Mouse (Mus musculus) small intestine, adult 2 months (tissue): Measurements from ENCODE around the gene Serpina3k. TPM values are rescaled to one million over a fixed set of nuclear protein-coding genes. Genes with fewer than 3 reads are reported as not detected.
"Not testable (repeated sequence)": the region's sequence is repeated elsewhere in the genome, so short reads cannot be mapped to it uniquely, and the experiment has no call there.

Source experiments
- H3K27ac ChIP-seq: fragments of 200-500 bp; 2 replicates; pipeline ENCODE4 v1.5.1; 2012; ENCODE audit warnings: low read depth, low read length, control low read depth, inconsistent platforms; ENCODE audit not compliant: insufficient read depth
- H3K27me3 ChIP-seq: fragments of 200-500 bp; 2 replicates; pipeline ENCODE4 v1.6.1; 2012; ENCODE audit warnings: mild to moderate bottlenecking, moderate library complexity, low read length, inconsistent platforms; ENCODE audit not compliant: control insufficient read depth, insufficient read depth
- H3K36me3 ChIP-seq: fragments of 200-500 bp; 2 replicates; pipeline ENCODE4 v1.6.1; 2012; ENCODE audit warnings: mild to moderate bottlenecking, low read length, control low read depth, inconsistent platforms; ENCODE audit not compliant: control insufficient read depth, insufficient read depth
- H3K4me1 ChIP-seq: fragments of 200-500 bp; 2 replicates; pipeline ENCODE4 v1.6.1; 2012; ENCODE audit warnings: low read length, inconsistent platforms, mixed read lengths; ENCODE audit not compliant: control insufficient read depth, insufficient read depth, insufficient read length
- H3K4me3 ChIP-seq: fragments of 200-500 bp; 2 replicates; pipeline ENCODE4 v1.5.1; 2012; ENCODE audit warnings: low read depth, mild to moderate bottlenecking, control low read depth, inconsistent platforms, low read length, moderate library complexity
- CTCF ChIP-seq: fragments of 200-500 bp; IDR thresholded peaks from 2 replicates; pipeline ENCODE4 v1.5.1; 2012; ENCODE audit warnings: low read depth, mild to moderate bottlenecking, control low read depth, inconsistent platforms, low read length, moderate library complexity, mixed read lengths; ENCODE audit not compliant: insufficient replicate concordance, insufficient read length; ENCODE audit errors: extremely low read depth
- POLR2A ChIP-seq: fragments of 200-500 bp; IDR thresholded peaks from 2 replicates; pipeline ENCODE4 v1.6.1; 2012; ENCODE audit warnings: low read depth, mild to moderate bottlenecking, control low read depth, inconsistent platforms, low read length, moderate library complexity
- WGBS: fragments of 180-500 bp; shearing (Covaris S2); methylation state at CpG from one replicate; pipeline ENCODE4 v1.1.7; 2018; 5-methylcytosine and 5-hydroxymethylcytosine counted together
- polyA plus RNA-seq: library from polyadenylated mRNA; depleted of rRNA; stranded (reverse); fragments of >200 nt; gene quantifications from 2 replicates; pipeline ENCODE4 v1.2.3, GENCODE M21; 2012; rRNA removed

Gene Serpina3k
- polyA plus RNA-seq, 1 experiment, result not detected

- 95% methylated on average over 11 of the region's 11 CpGs for WGBS
- Histone ChIP-seq H3K36me3 (no peaks in the 10 kb centered on the region), H3K4me1 (no peaks in the 10 kb centered on the region), H3K27me3 (no peaks in the 10 kb centered on the region), H3K27ac (no peak overlapping the region), H3K4me3 (no peak overlapping the region)
- TF ChIP-seq POLR2A (no peak), CTCF (no peak)
Observed at GRCm38 (mm10) chr12:104379856-104380255, 41.6 kb downstream of the Serpina3k start.

GRCm38 (mm10) chr12:104381071-104381604, 42.9 kb downstream of the Serpina3k start:
- not testable (repeated sequence) for H3K4me3 ChIP-seq, H3K36me3 ChIP-seq, H3K27ac ChIP-seq, H3K27me3 ChIP-seq, H3K4me1 ChIP-seq
- WGBS, result 90% methylated on average over 8 of the region's 8 CpGs

- not testable (repeated sequence) for H3K27me3 ChIP-seq, H3K4me1 ChIP-seq, H3K4me3 ChIP-seq, H3K36me3 ChIP-seq, H3K27ac ChIP-seq
Observed at GRCm38 (mm10) chr12:104385987-104386386, 47.7 kb downstream of the Serpina3k start.

GRCm38 (mm10) chr12:104386878-104387277, 48.6 kb downstream of the Serpina3k start:
- not testable (repeated sequence) for H3K36me3 ChIP-seq, H3K27me3 ChIP-seq, H3K27ac ChIP-seq, H3K4me3 ChIP-seq, H3K4me1 ChIP-seq
- WGBS, result 54% methylated on average over 2 of the region's 2 CpGs

- no peak overlapping the region for H3K4me3 ChIP-seq
- H3K4me1 ChIP-seq, result no peaks in the 10 kb centered on the region
- H3K36me3 ChIP-seq, result no peaks in the 10 kb centered on the region
- H3K27me3 ChIP-seq, result no peaks in the 10 kb centered on the region
- TF ChIP-seq CTCF (no peak), POLR2A (no peak)
- H3K27ac ChIP-seq, result no peak overlapping the region
Observed at GRCm38 (mm10) chr12:104388477-104388876, 50.2 kb downstream of the Serpina3k start.

- not testable (repeated sequence) for H3K36me3 ChIP-seq, H3K4me3 ChIP-seq, H3K4me1 ChIP-seq, H3K27ac ChIP-seq, H3K27me3 ChIP-seq
- WGBS, result 45% methylated on average over 2 of the region's 2 CpGs
Observed at GRCm38 (mm10) chr12:104391057-104391456, 52.8 kb downstream of the Serpina3k start.

Other genes with a start within 250 kb of the Serpina3k start
- not detected in 2 replicates for gene Serpina5, start 237.4 kb upstream of the Serpina3k start, polyA plus RNA-seq
- not detected in 2 replicates for gene Serpina3a, start 225.8 kb upstream of the Serpina3k start, polyA plus RNA-seq
- gene Serpina3b, start 210.5 kb upstream of the Serpina3k start, polyA plus RNA-seq, result not detected in 2 replicates
- 0.11 and 0.14 TPM in 2 replicates for gene Serpina3c, start 184.6 kb upstream of the Serpina3k start, polyA plus RNA-seq
- 1.2 and 1.8 TPM in 2 replicates for gene Serpina3f, start 123.9 kb upstream of the Serpina3k start, polyA plus RNA-seq
- 7.4 and 17.5 TPM in 2 replicates for gene Serpina3g, start 102.2 kb upstream of the Serpina3k start, polyA plus RNA-seq
- 0.13 TPM in 1 of 2 replicates, not detected in the other for gene Serpina3i, start 75.4 kb upstream of the Serpina3k start, polyA plus RNA-seq
- gene Serpina3j, start 23.9 kb upstream of the Serpina3k start, polyA plus RNA-seq, result not detected in 2 replicates
- gene Serpina3m, start within 50 bp of the Serpina3k start, polyA plus RNA-seq, result not detected in 2 replicates
- 7.0 and 12.6 TPM in 2 replicates for gene Serpina3n, start 68.2 kb downstream of the Serpina3k start, polyA plus RNA-seq
- 0.46 TPM in 1 of 2 replicates, not detected in the other for gene Gsc, start 134.8 kb downstream of the Serpina3k start, polyA plus RNA-seq